Mouse (Mus musculus) E14TG2a.4 (cell line): ENCODE measurements around the gene Sem1.

Source experiments
- H3K27me3 ChIP-seq: 2 replicates; pipeline ENCODE4 v1.6.1; 2014; ENCODE audit warnings: low read length, control low read depth; ENCODE audit not compliant: insufficient read depth
- H3K36me3 ChIP-seq: 2 replicates; pipeline ENCODE4 v1.6.1; 2014; ENCODE audit warnings: low read length, control low read depth; ENCODE audit not compliant: insufficient read depth
- H3K4me1 ChIP-seq: replicated peaks from 2 replicates; pipeline ENCODE4 v1.6.1; 2014; ENCODE audit warnings: low read depth, low read length, control low read depth
- H3K4me3 ChIP-seq: replicated peaks from 2 replicates; pipeline ENCODE4 v1.5.1; 2014; ENCODE audit warnings: mild to moderate bottlenecking, low read length
- H3K9me3 ChIP-seq: 2 replicates; pipeline ENCODE4 v1.6.1; 2014; ENCODE audit warnings: low read length, control low read depth
- CTCF ChIP-seq: conservative IDR thresholded peaks from 2 replicates; pipeline ENCODE4 v1.5.1; 2014; ENCODE audit warnings: low read length
- NANOG ChIP-seq: IDR thresholded peaks from 2 replicates; pipeline ENCODE4 v1.6.1; 2014; ENCODE audit warnings: borderline replicate concordance, low read length, mixed read lengths
- POU5F1 ChIP-seq: IDR thresholded peaks from 2 replicates; pipeline ENCODE4 v1.6.1; 2014; ENCODE audit warnings: low read length, borderline replicate concordance

Gene Sem1

DNA sequence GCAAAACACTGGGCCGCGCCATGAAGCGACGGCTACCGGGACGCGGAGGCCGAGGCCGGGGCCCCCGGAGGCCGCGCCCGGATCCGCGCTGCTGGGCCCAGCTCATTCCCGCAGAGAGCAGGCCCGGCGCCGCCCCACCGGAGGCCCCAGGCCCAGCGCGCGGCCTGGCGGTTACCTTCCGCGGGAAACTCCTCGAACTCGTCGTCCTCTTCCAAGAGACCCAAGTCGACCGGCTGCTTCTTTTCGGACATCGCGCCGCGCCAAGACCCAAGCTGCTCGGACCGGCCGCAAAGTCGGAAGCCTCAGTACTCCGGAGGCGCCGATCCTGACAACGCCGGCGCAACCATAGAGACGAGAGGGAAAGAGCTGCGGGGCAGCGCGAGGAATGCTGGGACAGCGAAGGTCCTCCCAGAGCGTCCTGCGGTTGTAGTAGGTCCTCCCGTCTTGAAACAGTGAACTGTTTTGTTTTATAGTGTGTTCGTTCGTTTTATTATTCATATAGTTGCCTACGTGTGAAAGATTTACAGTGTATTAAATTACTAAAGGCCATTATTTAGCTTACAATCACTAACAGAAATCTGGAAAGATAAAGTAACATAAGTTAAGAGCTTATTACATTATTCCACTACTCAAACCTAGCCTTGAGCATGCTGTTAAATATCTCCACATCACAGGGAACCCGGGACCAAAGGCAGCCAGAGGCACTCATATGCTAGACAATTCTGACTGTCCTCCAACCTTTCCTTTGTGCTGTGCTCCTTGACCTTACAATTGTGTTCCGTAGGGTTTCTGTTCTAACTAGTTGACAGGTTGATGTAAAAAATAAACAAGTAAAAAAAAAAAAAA lies at the start of gene Sem1:
Gene Sem1 (minus strand): TSS at position 360 of the 846 bp plus-strand sequence.
- TF ChIP-seq POU5F1 (no peak), CTCF (no peak), NANOG (no peak)
- Histone ChIP-seq H3K36me3 (no peaks in the 10 kb centered on the region), H3K27me3 (no peaks in the 10 kb centered on the region), H3K4me3 (peak within 1 kb of the TSS; percentile 90), H3K4me1 (peaks cover 25% of the 10 kb centered on the region), H3K9me3 (no peaks in the 10 kb centered on the region)

DNA sequence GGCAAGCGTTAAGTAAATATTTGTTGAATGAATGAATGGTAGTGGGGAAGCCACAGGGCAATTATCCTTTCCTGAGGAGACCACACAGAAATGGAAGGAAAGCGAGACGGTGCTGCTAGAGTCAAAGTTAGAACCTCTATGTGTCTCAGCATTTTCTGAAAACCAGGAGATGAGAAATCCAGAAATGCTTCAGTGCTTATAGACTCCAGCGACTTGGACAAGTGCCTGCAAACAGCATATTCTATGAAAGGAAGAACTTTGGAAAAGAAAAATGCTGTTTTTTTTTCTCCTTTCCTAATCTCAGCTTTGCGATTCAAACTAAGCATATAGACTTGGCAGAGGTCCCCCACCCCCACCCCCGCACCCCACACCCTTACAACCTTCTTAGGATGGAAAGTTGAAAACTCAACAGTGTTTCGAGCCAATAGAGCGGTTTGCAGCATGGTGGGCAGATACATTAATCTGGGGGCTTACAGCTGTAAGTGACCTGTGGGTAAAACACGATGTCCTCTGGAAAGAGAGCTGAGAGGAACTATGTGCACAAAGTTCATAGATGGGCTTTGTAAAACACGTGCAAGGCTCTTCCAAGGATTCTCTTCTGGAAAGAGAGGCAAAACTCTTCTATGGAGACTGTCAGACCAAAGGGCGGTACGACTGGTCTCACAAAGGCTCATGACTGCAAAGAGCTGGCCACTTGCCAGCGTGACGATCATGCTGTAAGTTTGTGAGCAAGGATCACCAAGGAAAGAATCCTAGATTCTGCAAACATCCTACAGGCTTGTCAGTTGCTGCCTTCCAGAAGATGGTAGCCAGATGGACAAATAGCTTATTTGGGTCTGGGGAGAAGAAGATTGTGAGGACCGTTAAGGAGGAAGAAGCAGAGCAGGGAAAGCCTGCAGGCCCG lies 44.6 kb upstream of the Sem1 start:
- peaks cover 14% of the 10 kb centered on the region; the same call in 1 of the 2 replicates for H3K4me1 ChIP-seq
- no peak for TF ChIP-seq CTCF
- no peak for TF ChIP-seq NANOG
- no peaks in the 10 kb centered on the region for H3K9me3 ChIP-seq
- H3K27me3 ChIP-seq: no peaks in the 10 kb centered on the region
- no peak overlapping the region for H3K4me3 ChIP-seq
- no peaks in the 10 kb centered on the region for H3K36me3 ChIP-seq

DNA sequence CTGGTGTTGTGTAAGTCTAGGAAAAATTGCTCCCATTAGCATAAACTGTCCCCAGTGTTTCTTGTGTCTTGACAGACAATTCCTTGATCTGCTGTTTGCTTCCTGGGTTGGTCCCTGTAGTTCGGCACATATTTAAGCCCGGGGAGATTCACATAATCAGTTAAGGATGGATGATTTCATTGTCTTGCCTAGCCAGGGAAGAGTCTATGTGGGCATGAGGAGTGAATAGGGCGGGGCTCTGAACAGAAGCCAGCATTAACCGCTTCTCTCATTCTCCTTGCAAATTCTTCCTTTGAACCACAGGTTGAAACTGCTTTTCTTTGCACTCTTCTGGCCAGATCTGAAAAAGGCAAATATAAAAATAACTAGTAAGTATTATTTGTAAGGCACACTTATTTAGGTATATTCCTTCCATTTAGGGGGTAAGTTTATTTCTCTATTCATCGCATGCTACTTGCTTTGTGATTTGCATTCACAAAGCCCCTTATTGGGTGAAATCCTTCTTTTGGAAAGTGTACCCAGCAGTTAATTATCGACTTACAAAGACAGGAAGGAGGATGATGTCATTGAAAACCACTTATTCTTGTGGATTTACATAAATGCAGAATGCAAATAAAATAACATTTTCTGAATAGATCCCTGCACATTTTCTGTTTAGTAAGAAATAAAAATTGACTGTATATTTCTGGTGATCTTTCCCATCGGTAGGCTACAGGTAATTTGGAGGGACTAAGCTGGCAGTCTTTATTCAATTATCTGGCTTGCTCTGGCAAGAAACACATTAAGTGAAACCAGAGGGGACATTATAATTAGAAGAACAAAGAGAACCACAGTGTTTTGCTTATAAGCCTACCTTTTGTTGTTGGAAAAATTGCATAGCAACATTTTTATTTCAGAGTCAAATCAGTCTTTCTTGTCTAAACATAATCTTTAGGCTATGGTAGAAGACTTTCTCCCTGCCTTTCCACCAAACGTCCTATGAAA lies 25.4 kb upstream of the Sem1 start:
- no peak overlapping the region for H3K4me3 ChIP-seq
- no peak for TF ChIP-seq POU5F1
- TF ChIP-seq NANOG: no peak
- no peaks in the 10 kb centered on the region for H3K27me3 ChIP-seq
- H3K36me3 ChIP-seq: no peaks in the 10 kb centered on the region
- H3K9me3 ChIP-seq: peaks cover 14% of the 10 kb centered on the region
- H3K4me1 ChIP-seq: no peaks in the 10 kb centered on the region

DNA sequence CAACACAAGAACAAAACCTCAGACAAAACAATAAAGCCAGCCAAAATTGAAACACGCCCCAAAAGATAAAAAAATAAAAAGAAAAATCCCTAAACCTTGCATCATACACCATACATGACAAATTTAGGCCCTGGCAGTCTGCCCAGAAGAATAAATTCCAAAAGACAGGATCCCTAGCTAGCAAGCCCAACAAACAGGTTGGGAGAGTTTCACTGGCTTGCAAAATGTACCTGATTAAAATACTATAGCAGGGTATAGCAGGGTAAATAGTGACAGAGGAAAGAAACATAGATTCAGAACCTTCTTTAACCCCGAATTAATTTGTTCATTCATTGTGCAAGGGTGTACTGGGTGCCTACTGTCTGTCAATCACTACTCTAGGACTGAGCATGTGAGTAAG lies 7.8 kb upstream of the Sem1 start:
- TF ChIP-seq CTCF (no peak), POU5F1 (no peak), NANOG (no peak)
- H3K4me1 ChIP-seq: no peaks in the 10 kb centered on the region
- no peaks in the 10 kb centered on the region for H3K27me3 ChIP-seq
- no peak overlapping the region for H3K4me3 ChIP-seq
- H3K9me3 ChIP-seq: no peaks in the 10 kb centered on the region
- H3K36me3 ChIP-seq: no peaks in the 10 kb centered on the region

DNA sequence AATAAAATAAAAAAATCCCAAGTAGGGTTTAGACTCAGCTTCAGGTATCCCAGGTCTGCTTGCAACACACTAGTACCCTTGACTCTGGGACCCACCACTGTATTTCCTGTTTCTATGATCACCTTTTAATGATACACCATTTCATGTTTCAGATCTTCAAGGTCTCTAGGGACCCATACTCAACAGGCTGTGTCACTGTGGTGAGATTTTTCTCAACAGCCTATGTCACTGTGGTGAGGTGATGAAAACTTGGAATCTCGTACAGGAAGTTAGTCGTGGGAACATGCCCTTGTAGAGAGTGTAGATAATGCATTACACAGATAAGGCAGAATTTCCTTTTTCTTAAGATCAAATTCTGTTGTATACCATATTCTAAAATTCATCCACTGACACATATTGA lies 3.4 kb upstream of the Sem1 start:
- TF ChIP-seq CTCF (no peak), POU5F1 (no peak), NANOG (no peak)
- Histone ChIP-seq H3K36me3 (no peaks in the 10 kb centered on the region), H3K4me1 (peaks cover 12% of the 10 kb centered on the region)

DNA sequence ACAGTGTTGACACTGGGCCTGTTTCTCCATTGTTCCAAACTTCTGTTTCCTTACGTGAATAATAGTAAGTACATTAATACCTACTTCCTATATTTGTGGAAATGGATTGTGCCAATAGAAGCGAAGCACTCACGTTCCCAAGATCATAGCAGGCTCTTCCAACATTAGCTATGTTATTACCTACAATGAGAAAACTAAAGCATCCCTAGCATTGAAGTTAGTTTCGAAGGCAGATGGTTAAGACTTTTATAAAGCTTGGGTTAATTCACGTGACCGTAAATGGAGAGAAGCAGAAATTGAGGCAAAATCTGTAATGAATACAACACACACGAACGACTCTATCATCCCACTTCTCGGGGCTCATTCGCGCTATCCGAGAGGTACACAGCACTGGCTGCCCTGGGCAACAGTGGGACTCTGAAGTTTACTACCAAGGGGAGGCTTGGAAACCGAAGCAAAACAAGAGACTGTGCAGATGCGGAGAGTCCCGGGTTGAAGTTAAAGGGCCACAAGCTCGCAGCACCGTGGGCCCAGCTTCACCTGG lies 650 bp downstream of the Sem1 start:
- Histone ChIP-seq H3K4me3 (peak overlapping the region; percentile 90), H3K36me3 (no peaks in the 10 kb centered on the region), H3K27me3 (no peaks in the 10 kb centered on the region), H3K4me1 (peaks cover 25% of the 10 kb centered on the region), H3K9me3 (no peaks in the 10 kb centered on the region)
- TF ChIP-seq POU5F1 (no peak), NANOG (no peak), CTCF (no peak)

More for the DNA sequence above, 3.4 kb upstream of the Sem1 start:
- Histone ChIP-seq H3K27me3 (no peaks in the 10 kb centered on the region), H3K9me3 (no peaks in the 10 kb centered on the region), H3K4me3 (no peak overlapping the region)

DNA sequence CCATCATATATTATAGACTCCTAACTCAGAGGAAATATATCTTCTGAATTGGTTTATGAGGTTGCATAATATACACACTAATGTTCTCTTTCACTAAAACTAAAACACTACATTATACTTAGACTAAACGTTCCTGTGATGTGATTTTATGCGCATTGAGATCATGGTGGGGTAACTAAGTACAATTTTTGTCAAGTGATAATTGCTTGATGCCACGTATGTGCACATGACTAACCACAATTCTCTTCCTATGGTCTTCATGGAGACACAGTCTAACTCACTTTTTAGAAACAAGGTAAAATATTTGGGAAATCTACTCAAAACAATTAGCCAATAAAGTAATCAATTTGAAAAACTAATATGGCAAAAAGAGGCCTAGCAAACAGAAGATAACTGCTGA lies 1.2 kb downstream of the Sem1 start:
- peaks cover 25% of the 10 kb centered on the region for H3K4me1 ChIP-seq
- peak overlapping the region; percentile 90 for H3K4me3 ChIP-seq
- H3K27me3 ChIP-seq: no peaks in the 10 kb centered on the region
- H3K36me3 ChIP-seq: no peaks in the 10 kb centered on the region
- TF ChIP-seq CTCF: no peak
- TF ChIP-seq NANOG: no peak
- no peak for TF ChIP-seq POU5F1
- no peaks in the 10 kb centered on the region for H3K9me3 ChIP-seq

DNA sequence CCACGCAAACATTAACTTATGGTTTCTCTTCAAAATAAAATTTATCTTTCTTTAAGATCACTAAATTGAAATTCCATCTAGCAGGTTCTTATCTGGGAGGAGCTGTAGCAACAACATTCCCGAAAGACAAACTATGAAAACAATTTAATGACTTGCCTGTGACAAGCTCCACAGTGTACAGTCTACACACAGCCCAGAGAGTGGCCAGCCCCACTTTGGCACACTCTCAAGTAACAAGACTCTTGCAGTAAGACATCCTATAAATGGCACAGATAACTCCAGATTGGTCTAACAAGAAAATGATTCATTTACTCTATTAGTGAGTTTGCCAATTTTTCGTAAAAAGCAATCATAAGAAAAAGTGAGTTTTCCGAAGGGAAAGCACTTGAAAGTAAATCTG lies 2.7 kb downstream of the Sem1 start:
- peaks cover 25% of the 10 kb centered on the region for H3K4me1 ChIP-seq
- H3K36me3 ChIP-seq: no peaks in the 10 kb centered on the region
- H3K4me3 ChIP-seq: no peak overlapping the region
- no peaks in the 10 kb centered on the region for H3K9me3 ChIP-seq
- no peak for TF ChIP-seq NANOG
- TF ChIP-seq POU5F1: no peak
- TF ChIP-seq CTCF: no peak
- H3K27me3 ChIP-seq: no peaks in the 10 kb centered on the region
